Mouse (Mus musculus): ENCODE data around the gene 6030468B19Rik. TPM values are rescaled to one million over a fixed set of nuclear protein-coding genes. Genes with fewer than 3 reads are reported as not detected.

Gene 6030468B19Rik
- polyA plus RNA-seq, 1 experiment: not detected

- no peak overlapping the region for H3K4me2 ChIP-seq (ENCODE audit: low read depth)
- H3ac ChIP-seq (ENCODE audit: control insufficient read depth, insufficient read length): no peak overlapping the region
- H3K27me3 ChIP-seq (ENCODE audit: control insufficient read depth, insufficient read depth, insufficient read length): no peaks in the 10 kb centered on the region
- no peak overlapping the region for H3K4me3 ChIP-seq
- peaks cover 13% of the 10 kb centered on the region for H3K36me3 ChIP-seq (ENCODE audit: control insufficient read depth, insufficient read depth)
- no peaks in the 10 kb centered on the region for H3K79me2 ChIP-seq (ENCODE audit: control insufficient read depth, insufficient read depth)
- TF ChIP-seq REST (IDR thresholded peaks at IDR 0.05; ENCODE audit: insufficient read depth, insufficient read length) (no peak), MYOD1 (IDR thresholded peaks at IDR 0.05; ENCODE audit: control insufficient read depth in 1 of 3, insufficient read length in 2 of 3, low read depth in 2 of 3) (peak in 2 of 3 experiments; percentile 80 to 89)
Measured at GRCm38 (mm10) chr11:117759267-117759666, 38.2 kb upstream of the 6030468B19Rik start.

- Histone ChIP-seq H3K4me2 (ENCODE audit: low read depth) (no peak overlapping the region), H3ac (ENCODE audit: control insufficient read depth, insufficient read length) (no peak overlapping the region), H3K36me3 (ENCODE audit: control insufficient read depth, insufficient read depth) (peaks cover 13% of the 10 kb centered on the region), H3K79me2 (ENCODE audit: control insufficient read depth, insufficient read depth) (no peaks in the 10 kb centered on the region), H3K4me3 (no peak overlapping the region), H3K27me3 (ENCODE audit: control insufficient read depth, insufficient read depth, insufficient read length) (no peaks in the 10 kb centered on the region)
- no peak for TF ChIP-seq REST (IDR thresholded peaks at IDR 0.05; ENCODE audit: insufficient read depth, insufficient read length)
- no peak for TF ChIP-seq MYOD1 (IDR thresholded peaks at IDR 0.05; ENCODE audit: control insufficient read depth in 1 of 3, insufficient read length in 2 of 3, low read depth in 2 of 3)
- TF ChIP-seq POLR2A (IDR thresholded peaks at IDR 0.05; ENCODE audit: insufficient read length, low read depth): no peak
- TF ChIP-seq POLR2AphosphoS2 (IDR thresholded peaks at IDR 0.05; ENCODE audit: insufficient read length, low read depth): no peak
- TF ChIP-seq CEBPB (IDR thresholded peaks at IDR 0.05; ENCODE audit: insufficient read depth, poor library complexity, severe bottlenecking): no peak
- TF ChIP-seq USF1 (IDR thresholded peaks at IDR 0.05; ENCODE audit: low read depth): no peak
- no peak for TF ChIP-seq MYOG (IDR thresholded peaks at IDR 0.05; ENCODE audit: control insufficient read depth in 1 of 3, insufficient read depth in 1 of 3, insufficient read length in 2 of 3, low read depth in 2 of 3)
- TF ChIP-seq MAX (IDR thresholded peaks at IDR 0.05; ENCODE audit: low read depth): no peak
- TF ChIP-seq SRF (IDR thresholded peaks at IDR 0.05; ENCODE audit: control insufficient read depth, insufficient read length, low read depth): no peak
- no peak for TF ChIP-seq E2F4 (IDR thresholded peaks at IDR 0.05; ENCODE audit: insufficient read depth)
- TF ChIP-seq TCF3 (IDR thresholded peaks at IDR 0.05; ENCODE audit: insufficient read length, low read depth): no peak
- no peak for TF ChIP-seq TCF12 (IDR thresholded peaks at IDR 0.05; ENCODE audit: insufficient read depth, poor library complexity, severe bottlenecking)
Measured at GRCm38 (mm10) chr11:117760374-117761119, 36.9 kb upstream of the 6030468B19Rik start.

- Histone ChIP-seq H3K4me3 (no peak overlapping the region), H3K4me2 (ENCODE audit: low read depth) (no peak overlapping the region), H3K36me3 (ENCODE audit: control insufficient read depth, insufficient read depth) (peaks cover 17% of the 10 kb centered on the region), H3K27me3 (ENCODE audit: control insufficient read depth, insufficient read depth, insufficient read length) (no peaks in the 10 kb centered on the region), H3K79me2 (ENCODE audit: control insufficient read depth, insufficient read depth) (no peaks in the 10 kb centered on the region), H3ac (ENCODE audit: control insufficient read depth, insufficient read length) (no peak overlapping the region)
- TF ChIP-seq E2F4 (IDR thresholded peaks at IDR 0.05; ENCODE audit: insufficient read depth): no peak
- no peak for TF ChIP-seq REST (IDR thresholded peaks at IDR 0.05; ENCODE audit: insufficient read depth, insufficient read length)
- TF ChIP-seq POLR2A (IDR thresholded peaks at IDR 0.05; ENCODE audit: insufficient read length, low read depth): no peak
- no peak for TF ChIP-seq MYOD1 (IDR thresholded peaks at IDR 0.05; ENCODE audit: control insufficient read depth in 1 of 3, insufficient read length in 2 of 3, low read depth in 2 of 3)
- TF ChIP-seq MAX (IDR thresholded peaks at IDR 0.05; ENCODE audit: low read depth): no peak
- no peak for TF ChIP-seq SRF (IDR thresholded peaks at IDR 0.05; ENCODE audit: control insufficient read depth, insufficient read length, low read depth)
- TF ChIP-seq POLR2AphosphoS2 (IDR thresholded peaks at IDR 0.05; ENCODE audit: insufficient read length, low read depth): no peak
- no peak for TF ChIP-seq TCF12 (IDR thresholded peaks at IDR 0.05; ENCODE audit: insufficient read depth, poor library complexity, severe bottlenecking)
- TF ChIP-seq USF1 (IDR thresholded peaks at IDR 0.05; ENCODE audit: low read depth): no peak
- TF ChIP-seq CEBPB (IDR thresholded peaks at IDR 0.05; ENCODE audit: insufficient read depth, poor library complexity, severe bottlenecking): no peak
- no peak for TF ChIP-seq MYOG (IDR thresholded peaks at IDR 0.05; ENCODE audit: control insufficient read depth in 1 of 3, insufficient read depth in 1 of 3, insufficient read length in 2 of 3, low read depth in 2 of 3)
- no peak for TF ChIP-seq TCF3 (IDR thresholded peaks at IDR 0.05; ENCODE audit: insufficient read length, low read depth)
Measured at GRCm38 (mm10) chr11:117761801-117762200, 35.7 kb upstream of the 6030468B19Rik start.

GRCm38 (mm10) chr11:117762246-117762645 is 35.2 kb upstream of the 6030468B19Rik start:
- no peak overlapping the region for H3ac ChIP-seq (ENCODE audit: control insufficient read depth, insufficient read length)
- H3K36me3 ChIP-seq (ENCODE audit: control insufficient read depth, insufficient read depth): peaks cover 17% of the 10 kb centered on the region
- no peaks in the 10 kb centered on the region for H3K27me3 ChIP-seq (ENCODE audit: control insufficient read depth, insufficient read depth, insufficient read length)
- no peak overlapping the region for H3K4me2 ChIP-seq (ENCODE audit: low read depth)
- H3K79me2 ChIP-seq (ENCODE audit: control insufficient read depth, insufficient read depth): no peaks in the 10 kb centered on the region
- TF ChIP-seq MAX (IDR thresholded peaks at IDR 0.05; ENCODE audit: low read depth) (no peak), E2F4 (IDR thresholded peaks at IDR 0.05; ENCODE audit: insufficient read depth) (no peak), CEBPB (IDR thresholded peaks at IDR 0.05; ENCODE audit: insufficient read depth, poor library complexity, severe bottlenecking) (no peak), MYOG (IDR thresholded peaks at IDR 0.05; ENCODE audit: control insufficient read depth in 1 of 3, insufficient read depth in 1 of 3, insufficient read length in 2 of 3, low read depth in 2 of 3) (no peak), TCF3 (IDR thresholded peaks at IDR 0.05; ENCODE audit: insufficient read length, low read depth) (no peak), REST (IDR thresholded peaks at IDR 0.05; ENCODE audit: insufficient read depth, insufficient read length) (no peak), POLR2AphosphoS2 (IDR thresholded peaks at IDR 0.05; ENCODE audit: insufficient read length, low read depth) (no peak), TCF12 (IDR thresholded peaks at IDR 0.05; ENCODE audit: insufficient read depth, poor library complexity, severe bottlenecking) (no peak), POLR2A (IDR thresholded peaks at IDR 0.05; ENCODE audit: insufficient read length, low read depth) (no peak), MYOD1 (IDR thresholded peaks at IDR 0.05; ENCODE audit: control insufficient read depth in 1 of 3, insufficient read length in 2 of 3, low read depth in 2 of 3) (no peak), SRF (IDR thresholded peaks at IDR 0.05; ENCODE audit: control insufficient read depth, insufficient read length, low read depth) (no peak), USF1 (IDR thresholded peaks at IDR 0.05; ENCODE audit: low read depth) (no peak)
- H3K4me3 ChIP-seq: no peak overlapping the region
